Mouse (Mus musculus): ENCODE measurements at regions not wholly inside any gene's neighbourhood (a gene's known extent, or its start where the extent isn't known, plus 50 kb on each side); places are given as distances from the start of the nearest gene placed in this dataset.
"Not testable (repeated sequence)": the region's sequence is repeated elsewhere in the genome, so short reads cannot be mapped to it uniquely, and the experiment has no call there.

- H3K4me1 ChIP-seq (ENCODE audit: control insufficient read depth, insufficient read depth, insufficient read length, low read length), result peaks cover 2% of the 10 kb centered on the region; the same call in 1 of the 2 replicates
- H3K4me3 ChIP-seq (ENCODE audit: low read depth, low read length), result no peak overlapping the region
- H3K27me3 ChIP-seq (ENCODE audit: control insufficient read depth, insufficient read depth, low read length), result no peaks in the 10 kb centered on the region
- TF ChIP-seq POLR2A (IDR thresholded peaks at IDR 0.05; ENCODE audit: low read depth, low read length) (no peak), CTCF (IDR thresholded peaks at IDR 0.05; ENCODE audit: extremely low read depth, insufficient read length, insufficient replicate concordance, low read depth, low read length) (no peak)
- no peak overlapping the region for H3K27ac ChIP-seq (ENCODE audit: insufficient read depth, low read depth, low read length)
- H3K36me3 ChIP-seq (ENCODE audit: control insufficient read depth, insufficient read depth, low read length), result no peaks in the 10 kb centered on the region
- 82% methylated on average over 4 of the region's 4 CpGs for WGBS
Measured at GRCm38 (mm10) chr3:21774172-21774842, 302.1 kb upstream of the Tbl1xr1 start.

DNA sequence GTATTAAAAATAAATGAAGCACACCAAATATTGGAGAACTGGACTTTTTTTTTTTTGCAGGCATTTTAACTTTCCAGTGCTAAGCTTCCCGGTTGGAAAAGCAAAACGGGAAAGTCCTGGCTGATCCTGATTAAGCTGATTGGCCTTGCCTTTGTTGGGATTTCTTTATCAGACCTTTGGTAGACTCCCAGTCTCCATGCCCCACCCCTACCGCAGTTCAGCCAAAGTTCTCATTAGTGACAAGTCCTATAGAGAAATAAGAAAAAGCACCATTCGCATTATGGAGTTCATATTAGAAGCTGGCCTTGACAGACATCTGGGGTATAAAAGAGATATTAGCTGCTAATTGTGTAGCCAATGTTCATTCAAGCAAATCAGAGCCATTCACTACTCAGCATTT lies 297.7 kb upstream of the Tbl1xr1 start:
- no peaks in the 10 kb centered on the region for H3K27me3 ChIP-seq (ENCODE audit: control insufficient read depth, insufficient read depth, low read length)
- no peaks in the 10 kb centered on the region for H3K36me3 ChIP-seq (ENCODE audit: control insufficient read depth, insufficient read depth, low read length)
- H3K4me3 ChIP-seq (ENCODE audit: low read depth, low read length), result no peak overlapping the region
- no peak for TF ChIP-seq POLR2A (IDR thresholded peaks at IDR 0.05; ENCODE audit: low read depth, low read length)
- no peak for TF ChIP-seq CTCF (IDR thresholded peaks at IDR 0.05; ENCODE audit: extremely low read depth, insufficient read length, insufficient replicate concordance, low read depth, low read length)
- H3K4me1 ChIP-seq (ENCODE audit: control insufficient read depth, insufficient read depth, insufficient read length, low read length), result peaks cover 2% of the 10 kb centered on the region; the same call in 1 of the 2 replicates
- no peak overlapping the region for H3K27ac ChIP-seq (ENCODE audit: insufficient read depth, low read depth, low read length)
- 29% methylated on average over 4 of the region's 4 CpGs for WGBS

DNA sequence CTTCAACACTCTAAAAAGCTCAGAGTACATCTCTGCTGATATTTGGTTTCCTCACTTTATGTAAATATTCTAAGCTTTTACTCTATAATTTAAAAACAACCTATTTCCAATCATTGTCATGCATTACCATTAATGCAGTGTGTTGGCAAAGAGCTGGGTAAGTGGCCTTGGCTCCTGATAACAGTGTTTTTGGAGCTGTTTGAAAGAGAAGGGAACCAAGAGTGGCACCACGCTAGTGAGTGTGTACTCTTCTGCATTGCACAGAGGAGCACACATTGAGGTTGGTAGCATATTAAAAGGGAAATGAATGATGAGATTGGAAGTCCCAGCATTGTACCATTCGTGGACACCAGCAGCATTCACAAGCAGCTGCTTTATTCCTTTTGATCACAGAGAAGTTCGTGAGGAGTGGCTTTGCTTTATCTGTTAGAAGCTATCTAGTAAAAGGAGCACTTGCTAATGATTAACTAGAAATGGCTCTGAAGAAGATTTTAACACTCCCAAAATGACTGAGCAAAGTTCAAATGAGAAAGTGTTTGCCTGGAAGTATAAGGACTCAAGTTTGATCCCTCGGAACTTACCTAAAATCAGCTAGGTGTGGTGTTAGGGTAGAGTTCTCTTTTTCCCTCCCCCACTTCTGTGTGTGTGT lies 284.3 kb upstream of the Tbl1xr1 start:
- Histone ChIP-seq H3K27ac (ENCODE audit: insufficient read depth, low read depth, low read length) (peak overlapping the region; percentile 80), H3K27me3 (ENCODE audit: control insufficient read depth, insufficient read depth, low read length) (no peaks in the 10 kb centered on the region), H3K36me3 (ENCODE audit: control insufficient read depth, insufficient read depth, low read length) (no peaks in the 10 kb centered on the region), H3K4me3 (ENCODE audit: low read depth, low read length) (no peak overlapping the region), H3K4me1 (ENCODE audit: control insufficient read depth, insufficient read depth, insufficient read length, low read length) (peaks cover 13% of the 10 kb centered on the region; the same call in 1 of the 2 replicates)
- TF ChIP-seq POLR2A (IDR thresholded peaks at IDR 0.05; ENCODE audit: low read depth, low read length), result no peak
- TF ChIP-seq CTCF (IDR thresholded peaks at IDR 0.05; ENCODE audit: extremely low read depth, insufficient read length, insufficient replicate concordance, low read depth, low read length), result no peak
- WGBS, result 29% methylated on average over 4 of the region's 4 CpGs

DNA sequence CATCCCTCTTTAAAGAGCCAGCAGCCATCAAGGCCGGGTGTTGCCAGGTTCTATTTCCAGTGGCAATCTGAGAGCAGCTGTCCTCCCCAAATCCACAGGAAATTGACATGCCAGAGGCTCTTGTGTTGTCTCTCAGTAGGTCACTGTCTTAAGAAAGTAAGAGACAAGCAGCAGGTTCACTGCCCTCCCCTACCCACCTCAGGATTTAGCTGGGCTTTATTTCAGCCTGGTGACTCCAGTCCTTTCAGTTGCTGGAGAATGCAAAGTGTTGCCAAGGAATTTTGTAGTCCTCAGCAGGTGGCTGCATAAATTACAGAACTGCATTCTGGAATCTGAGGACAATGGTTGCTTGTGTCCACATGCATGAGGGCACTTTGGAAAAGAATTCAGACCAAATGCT lies 278.3 kb upstream of the Tbl1xr1 start:
- no peak overlapping the region for H3K27ac ChIP-seq (ENCODE audit: insufficient read depth, low read depth, low read length)
- 74% methylated on average over 1 of the region's 1 CpGs for WGBS
- no peak overlapping the region for H3K4me3 ChIP-seq (ENCODE audit: low read depth, low read length)
- no peaks in the 10 kb centered on the region for H3K4me1 ChIP-seq (ENCODE audit: control insufficient read depth, insufficient read depth, insufficient read length, low read length)
- TF ChIP-seq CTCF (IDR thresholded peaks at IDR 0.05; ENCODE audit: extremely low read depth, insufficient read length, insufficient replicate concordance, low read depth, low read length), result no peak
- no peak for TF ChIP-seq POLR2A (IDR thresholded peaks at IDR 0.05; ENCODE audit: low read depth, low read length)
- no peaks in the 10 kb centered on the region for H3K27me3 ChIP-seq (ENCODE audit: control insufficient read depth, insufficient read depth, low read length)
- no peaks in the 10 kb centered on the region for H3K36me3 ChIP-seq (ENCODE audit: control insufficient read depth, insufficient read depth, low read length)

GRCm38 (mm10) chr3:21803886-21804285 lies 272.6 kb upstream of the Tbl1xr1 start:
- not testable (repeated sequence) for H3K27ac ChIP-seq (ENCODE audit: insufficient read depth, low read depth, low read length); H3K36me3 ChIP-seq (ENCODE audit: control insufficient read depth, insufficient read depth, low read length); H3K4me3 ChIP-seq (ENCODE audit: low read depth, low read length); H3K4me1 ChIP-seq (ENCODE audit: control insufficient read depth, insufficient read depth, insufficient read length, low read length); H3K27me3 ChIP-seq (ENCODE audit: control insufficient read depth, insufficient read depth, low read length)
- 92% methylated on average over 2 of the region's 2 CpGs for WGBS

GRCm38 (mm10) chr3:21806494-21807157 lies 269.8 kb upstream of the Tbl1xr1 start:
- Histone ChIP-seq H3K27me3 (ENCODE audit: control insufficient read depth, insufficient read depth, low read length) (no peaks in the 10 kb centered on the region), H3K36me3 (ENCODE audit: control insufficient read depth, insufficient read depth, low read length) (no peaks in the 10 kb centered on the region), H3K4me1 (ENCODE audit: control insufficient read depth, insufficient read depth, insufficient read length, low read length) (no peaks in the 10 kb centered on the region), H3K27ac (ENCODE audit: insufficient read depth, low read depth, low read length) (no peak overlapping the region), H3K4me3 (ENCODE audit: low read depth, low read length) (no peak overlapping the region)
- WGBS, result 79% methylated on average over 2 of the region's 2 CpGs
- TF ChIP-seq CTCF (IDR thresholded peaks at IDR 0.05; ENCODE audit: extremely low read depth, insufficient read length, insufficient replicate concordance, low read depth, low read length), result no peak
- TF ChIP-seq POLR2A (IDR thresholded peaks at IDR 0.05; ENCODE audit: low read depth, low read length), result no peak

DNA sequence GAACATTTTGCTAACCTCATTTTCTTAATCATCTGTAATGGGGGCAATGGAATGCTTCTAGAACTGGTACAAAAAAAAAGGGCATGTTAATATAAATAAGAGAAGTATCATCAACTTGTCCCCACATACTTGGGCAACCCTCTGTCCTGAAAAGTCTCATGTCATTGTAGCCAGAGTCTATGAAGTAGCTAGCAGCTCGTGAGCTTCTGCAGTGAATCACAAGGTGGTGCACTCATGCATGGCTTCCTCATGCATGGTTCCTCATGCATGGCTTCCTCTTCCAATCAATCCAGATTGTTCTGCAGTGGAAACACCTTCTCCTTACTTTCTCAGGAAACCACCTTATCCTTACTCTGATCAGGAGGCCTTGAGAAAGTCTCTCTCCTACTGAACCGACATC lies 267.9 kb upstream of the Tbl1xr1 start:
- Histone ChIP-seq H3K27me3 (ENCODE audit: control insufficient read depth, insufficient read depth, low read length) (no peaks in the 10 kb centered on the region), H3K4me1 (ENCODE audit: control insufficient read depth, insufficient read depth, insufficient read length, low read length) (no peaks in the 10 kb centered on the region), H3K27ac (ENCODE audit: insufficient read depth, low read depth, low read length) (no peak overlapping the region), H3K36me3 (ENCODE audit: control insufficient read depth, insufficient read depth, low read length) (no peaks in the 10 kb centered on the region), H3K4me3 (ENCODE audit: low read depth, low read length) (no peak overlapping the region)
- WGBS, result 71% methylated on average over 2 of the region's 2 CpGs
- no peak for TF ChIP-seq CTCF (IDR thresholded peaks at IDR 0.05; ENCODE audit: extremely low read depth, insufficient read length, insufficient replicate concordance, low read depth, low read length)
- TF ChIP-seq POLR2A (IDR thresholded peaks at IDR 0.05; ENCODE audit: low read depth, low read length), result no peak

Measured in small intestine, adult 2 months (tissue).